Mouse (Mus musculus) cortical plate, adult 2 months (tissue): ENCODE data around the gene Iqcc.

Experiments used
- CTCF ChIP-seq: fragments of 200-500 bp; IDR thresholded peaks from 2 replicates; pipeline ENCODE4 v1.5.1; 2011; ENCODE audit warnings: mild to moderate bottlenecking, control low read depth, low read length; ENCODE audit not compliant: insufficient read depth; ENCODE audit errors: extremely low read depth
- POLR2A ChIP-seq: fragments of 200-500 bp; IDR thresholded peaks from 2 replicates; pipeline ENCODE4 v1.6.1; 2011; ENCODE audit warnings: mild to moderate bottlenecking, low read length, control low read depth; ENCODE audit not compliant: insufficient read depth; ENCODE audit errors: extremely low read depth

DNA sequence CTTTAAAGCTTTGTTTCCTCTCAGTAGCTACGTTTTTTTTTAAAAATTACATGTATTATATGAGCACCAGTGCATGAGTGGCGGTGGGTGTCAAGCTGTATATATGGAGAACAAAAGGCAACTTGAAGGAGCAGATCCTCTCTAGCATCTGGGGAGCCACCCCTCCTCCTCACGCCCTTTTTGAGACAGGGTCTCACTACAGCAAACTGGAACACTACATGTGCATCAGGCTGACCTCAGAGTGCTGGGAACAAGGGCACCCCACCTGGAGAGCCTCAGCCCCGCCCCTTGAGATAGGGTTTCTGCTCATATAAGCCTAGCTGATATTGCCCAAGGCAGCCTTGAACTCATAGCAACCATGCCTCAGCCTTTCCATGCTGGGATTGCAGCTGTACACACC lies 6.6 kb upstream of the Iqcc start:
- no peak for TF ChIP-seq POLR2A
- no peak for TF ChIP-seq CTCF
